Mouse (Mus musculus): Measurements from ENCODE around the gene D630003M21Rik.

DNA sequence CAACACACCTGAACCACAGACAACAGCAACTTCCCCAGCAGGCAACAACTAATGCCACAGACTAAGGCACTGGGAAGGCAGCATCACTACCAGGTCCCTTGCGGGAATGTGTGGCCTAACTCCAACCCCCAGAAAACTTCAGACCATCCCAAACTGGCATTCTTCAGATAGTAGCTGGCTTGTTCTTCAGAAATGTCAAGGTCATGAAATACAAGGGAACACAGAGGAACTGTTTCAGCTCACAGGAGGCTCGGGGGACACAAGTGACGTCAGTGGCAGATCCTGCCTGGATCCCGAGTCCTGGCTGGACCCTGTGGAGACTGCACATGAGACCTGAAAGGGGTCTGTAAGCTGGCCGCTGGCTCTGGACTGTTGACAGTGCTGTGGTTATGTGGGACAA lies 24.8 kb upstream of the D630003M21Rik start:
- TF ChIP-seq CTCF (IDR thresholded peaks at IDR 0.05; ENCODE audit: low read depth, low read length) (no peak), POLR2A (IDR thresholded peaks at IDR 0.05; ENCODE audit: insufficient read depth, low read length) (no peak), EP300 (IDR thresholded peaks at IDR 0.05; ENCODE audit: insufficient read depth, low read depth, low read length) (no peak)

All from ES-Bruce4 (cell line).